Mouse (Mus musculus) midbrain, postnatal 0 days (tissue): ENCODE measurements around the gene Tacc3. TPM values are rescaled to one million over a fixed set of nuclear protein-coding genes. Genes with fewer than 3 reads are reported as not detected.

ENCODE experiments used
- ATAC-seq: fragments of 200-750 bp; cut with Nextera tagmentation; 2 replicates; pipeline ENCODE4 v1.8.0; 2017; ENCODE audit warnings: moderate number of reproducible peaks, mild to moderate bottlenecking, moderate TSS enrichment, moderate library complexity; ENCODE audit not compliant: low FRiP score
- DNase-seq: peaks from one replicate; pipeline ENCODE4 v3.0.0-alpha.2; 2015; ENCODE audit warnings: low spot score
- H3K27ac ChIP-seq: fragments of 300-500 bp; sonication (generic); 2 replicates; pipeline ENCODE4 v1.5.1; 2014; ENCODE audit warnings: low read depth, mild to moderate bottlenecking, low read length, mixed read lengths
- H3K27me3 ChIP-seq: fragments of 300-500 bp; sonication (generic); 2 replicates; pipeline ENCODE4 v1.6.1; 2014; ENCODE audit warnings: low read length, control low read depth, mixed read lengths; ENCODE audit not compliant: insufficient read depth
- H3K36me3 ChIP-seq: fragments of 300-500 bp; sonication (generic); 2 replicates; pipeline ENCODE4 v1.6.1; 2014; ENCODE audit warnings: low read length, control low read depth, mixed read lengths; ENCODE audit not compliant: insufficient read depth
- H3K4me1 ChIP-seq: fragments of 300-500 bp; sonication (generic); 2 replicates; pipeline ENCODE4 v1.6.1; 2014; ENCODE audit warnings: mild to moderate bottlenecking, control low read depth, antibody characterized with exemption, low read length, mixed read lengths; ENCODE audit not compliant: insufficient read depth
- H3K4me2 ChIP-seq: fragments of 300-500 bp; sonication (generic); 2 replicates; pipeline ENCODE4 v1.6.1; 2014; ENCODE audit warnings: low read depth, mild to moderate bottlenecking, low read length, mixed read lengths; ENCODE audit not compliant: poor library complexity, severe bottlenecking
- H3K4me3 ChIP-seq: fragments of 300-500 bp; sonication (generic); 2 replicates; pipeline ENCODE4 v1.5.1; 2014; ENCODE audit warnings: low read depth, mild to moderate bottlenecking, low read length, moderate library complexity
- H3K9ac ChIP-seq: fragments of 300-500 bp; sonication (generic); replicated peaks from 2 replicates; pipeline ENCODE4 v1.6.1; 2014; ENCODE audit warnings: mild to moderate bottlenecking, low read length, moderate library complexity, mixed read lengths; ENCODE audit not compliant: poor library complexity, severe bottlenecking
- H3K9me3 ChIP-seq: fragments of 300-500 bp; sonication (generic); 2 replicates; pipeline ENCODE4 v1.6.1; 2016; ENCODE audit warnings: low read length, control low read depth
- CTCF ChIP-seq: IDR thresholded peaks from 2 replicates; pipeline ENCODE4 v1.5.1; 2016; ENCODE audit warnings: antibody characterized with exemption, mild to moderate bottlenecking
- WGBS: fragments of 180-500 bp; shearing (Covaris S2); extraction: QIAGEN DNeasy Blood & Tissue Kit; methylation state at CpG from one replicate; pipeline ENCODE4 v1.1.7; 2014; 5-methylcytosine and 5-hydroxymethylcytosine counted together
- polyA plus RNA-seq: library from polyadenylated mRNA; unstranded; fragments of >200 nt; fragmentation: Nextera tagmentation; extraction: Ambion mirVana; gene quantifications from 2 replicates; pipeline ENCODE4 v1.2.1, GENCODE M21; 2015
- total RNA-seq: library from RNA; depleted of rRNA; stranded (reverse); fragments of >200 nt; gene quantifications from 2 replicates; pipeline ENCODE4 v1.2.3, GENCODE M21; 2014

The Tacc3 gene
- total and polyA plus RNA-seq, 2 experiments from 2014 or later: 17.4 to 18.7 TPM

DNA sequence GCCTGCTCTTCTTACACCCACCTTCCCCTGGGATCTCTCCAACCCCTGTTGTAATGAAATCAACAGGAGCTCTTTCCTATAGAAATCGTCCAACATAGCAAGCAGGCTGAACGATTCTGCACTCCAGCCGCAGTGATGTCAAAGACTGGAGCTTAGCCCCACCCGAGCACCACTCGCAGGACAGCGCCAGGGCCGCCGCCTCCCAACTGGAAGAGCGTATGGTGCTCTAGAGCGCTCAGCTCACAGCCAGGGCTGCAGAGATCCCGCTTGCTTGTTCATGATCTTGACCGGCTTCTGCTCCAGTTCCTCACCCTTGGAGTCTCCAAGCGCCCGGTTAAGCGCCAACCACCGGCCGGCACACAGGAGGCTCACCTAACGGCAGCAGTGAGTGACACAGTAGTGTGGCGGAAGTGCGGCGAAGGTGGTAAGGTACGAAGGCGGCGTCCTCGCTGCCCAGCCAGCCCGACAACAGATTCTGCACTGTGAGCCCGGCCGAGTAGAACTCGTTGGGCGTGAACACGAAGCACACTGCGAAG, 609 bp upstream of the Tacc3 start:
- Histone ChIP-seq H3K36me3 (peaks cover 3% of the 10 kb centered on the region), H3K27me3 (no peaks in the 10 kb centered on the region), H3K4me2 (peak overlapping the region; percentile 83), H3K4me3 (peak overlapping the region; percentile 71), H3K4me1 (peaks cover 10% of the 10 kb centered on the region), H3K9me3 (no peaks in the 10 kb centered on the region), H3K27ac (peak overlapping the region; percentile 97), H3K9ac (peak overlapping the region; percentile 71)
- DNase-seq (no peak), ATAC-seq (peak; percentile 15; the same call in 1 of the 2 replicates)
- TF ChIP-seq CTCF: no peak
- under 1% methylated on average over 32 of the region's 32 CpGs for WGBS

DNA sequence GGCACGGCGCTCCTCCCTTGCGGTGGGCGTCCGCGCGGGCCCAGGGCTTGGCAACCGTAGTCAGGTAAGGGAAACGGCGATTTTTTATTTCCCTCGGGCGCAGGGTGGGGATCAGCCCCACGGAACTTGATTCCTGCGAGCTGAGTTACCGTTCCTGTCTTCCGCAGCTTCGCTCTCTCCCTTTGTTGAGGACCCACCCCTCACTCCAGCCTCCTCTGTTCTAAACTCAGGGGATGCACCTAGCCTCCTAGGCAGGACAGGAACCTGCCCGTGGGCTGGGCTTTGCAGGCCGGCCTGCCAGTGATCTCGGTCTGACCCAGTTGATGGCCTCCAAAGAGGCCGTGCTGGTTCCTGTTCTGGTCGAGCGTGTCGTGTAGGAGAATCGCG, 729 bp downstream of the Tacc3 start:
- ATAC-seq (no peak), DNase-seq (no peak)
- Histone ChIP-seq H3K36me3 (peaks cover 3% of the 10 kb centered on the region), H3K4me1 (peaks cover 10% of the 10 kb centered on the region), H3K27ac (no peak overlapping the region), H3K9ac (peak overlapping the region; percentile 71; the same call in 1 of the 2 replicates), H3K4me3 (peak overlapping the region; percentile 71), H3K4me2 (peak overlapping the region; percentile 80), H3K27me3 (no peaks in the 10 kb centered on the region), H3K9me3 (no peaks in the 10 kb centered on the region)
- under 1% methylated on average over 26 of the region's 26 CpGs for WGBS
- no peak for TF ChIP-seq CTCF

GRCm38 (mm10) chr5:33668223-33668622, 10.3 kb downstream of the Tacc3 start:
- no peak overlapping the region for H3K4me3 ChIP-seq
- no peak overlapping the region for H3K4me2 ChIP-seq
- peak; percentile 62 for DNase-seq
- H3K27ac ChIP-seq: no peak overlapping the region
- no peak overlapping the region for H3K9ac ChIP-seq
- no peaks in the 10 kb centered on the region for H3K27me3 ChIP-seq
- TF ChIP-seq CTCF: peak; percentile 65
- no peaks in the 10 kb centered on the region for H3K4me1 ChIP-seq
- peaks cover 3% of the 10 kb centered on the region for H3K36me3 ChIP-seq
- no peak for ATAC-seq
- no peaks in the 10 kb centered on the region for H3K9me3 ChIP-seq

- Histone ChIP-seq H3K4me2 (no peak overlapping the region), H3K9me3 (no peaks in the 10 kb centered on the region), H3K4me3 (no peak overlapping the region), H3K27ac (no peak overlapping the region), H3K27me3 (no peaks in the 10 kb centered on the region), H3K4me1 (no peaks in the 10 kb centered on the region), H3K9ac (no peak overlapping the region), H3K36me3 (peaks cover 3% of the 10 kb centered on the region)
- ATAC-seq (no peak), DNase-seq (no peak)
- 86% methylated on average over 5 of the region's 5 CpGs for WGBS
- TF ChIP-seq CTCF: no peak
These were observed 13.7 kb downstream of the Tacc3 start for GRCm38 (mm10) chr5:33671659-33672058.

- WGBS: 59% methylated on average over 3 of the region's 3 CpGs
- DNase-seq: peak; percentile 83
- no peak for TF ChIP-seq CTCF
These were observed 16.5 kb downstream of the Tacc3 start for GRCm38 (mm10) chr5:33674439-33674838.

GRCm38 (mm10) chr5:33675964-33676363, 18.0 kb downstream of the Tacc3 start:
- Histone ChIP-seq H3K9ac (no peak overlapping the region), H3K27ac (no peak overlapping the region), H3K4me1 (no peaks in the 10 kb centered on the region), H3K27me3 (no peaks in the 10 kb centered on the region), H3K4me3 (no peak overlapping the region), H3K36me3 (no peaks in the 10 kb centered on the region; the same call in 1 of the 2 replicates), H3K4me2 (no peak overlapping the region), H3K9me3 (no peaks in the 10 kb centered on the region)
- no peak for ATAC-seq
- peak; percentile 67 for DNase-seq
- 0% methylated on average over 1 of the region's 1 CpGs for WGBS
- TF ChIP-seq CTCF: peak; percentile 72

More at GRCm38 (mm10) chr5:33674439-33674838, 16.5 kb downstream of the Tacc3 start:
- no peaks in the 10 kb centered on the region for H3K9me3 ChIP-seq
- H3K27ac ChIP-seq: no peak overlapping the region
- H3K36me3 ChIP-seq: no peaks in the 10 kb centered on the region; the same call in 1 of the 2 replicates
- no peaks in the 10 kb centered on the region for H3K4me1 ChIP-seq
- ATAC-seq: peak; percentile 87
- H3K27me3 ChIP-seq: no peaks in the 10 kb centered on the region
- H3K9ac ChIP-seq: no peak overlapping the region
- no peak overlapping the region for H3K4me3 ChIP-seq
- no peak overlapping the region for H3K4me2 ChIP-seq
